Mouse (Mus musculus): ENCODE results near the gene 1700102P08Rik. TPM values are rescaled to one million over a fixed set of nuclear protein-coding genes. Genes with fewer than 3 reads are reported as not detected.

The 1700102P08Rik gene
- polyA plus RNA-seq, 1 experiment from 2014 or later, result 2.2 TPM

DNA sequence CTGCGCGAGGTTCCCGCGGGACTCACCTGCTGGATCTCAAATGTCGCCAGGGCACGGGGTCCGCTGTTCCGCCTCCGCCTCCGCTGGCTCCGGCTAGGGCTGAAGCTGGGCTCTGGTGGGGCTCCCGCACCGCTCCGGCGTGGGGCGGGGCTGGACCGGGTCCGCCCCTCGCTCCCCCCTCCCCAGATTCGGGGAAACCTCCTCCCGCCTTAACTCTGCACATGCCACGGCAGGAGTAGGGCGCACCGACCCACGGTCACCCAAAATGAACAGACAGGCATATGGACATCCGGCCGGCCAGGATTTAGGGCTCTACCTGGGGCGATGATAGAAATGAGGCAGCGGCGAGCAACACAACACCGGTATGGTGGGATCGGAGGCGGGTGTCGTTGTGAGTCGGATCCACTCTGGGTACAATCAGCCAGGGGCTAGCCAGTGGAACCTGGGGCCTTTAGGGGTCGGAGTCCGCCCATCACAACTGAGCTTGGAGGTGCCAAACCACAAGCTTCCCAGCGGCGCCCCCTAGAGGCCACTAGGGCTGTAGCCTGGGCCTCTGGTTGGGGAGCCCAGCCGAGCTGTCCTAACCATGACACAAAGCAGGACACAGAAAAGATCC lies 59.8 kb downstream of the 1700102P08Rik start:
- Histone ChIP-seq H3K27me3 (peaks cover 4% of the 10 kb centered on the region; the same call in 1 of the 2 replicates), H3K36me3 (peaks cover 17% of the 10 kb centered on the region), H3K4me1 (replicated peaks) (peaks cover 55% of the 10 kb centered on the region), H3K4me3 (peak overlapping the region; percentile 70), H3K27ac (replicated peaks) (peak overlapping the region; percentile 93), H3K9me3 (no peaks in the 10 kb centered on the region), H3K4me2 (peak overlapping the region; percentile 77), H3K9ac (peak overlapping the region; percentile 83)
- WGBS, result under 1% methylated on average over 40 of the region's 40 CpGs
- ATAC-seq (ENCODE audit: low read depth), result peak; percentile 91

DNA sequence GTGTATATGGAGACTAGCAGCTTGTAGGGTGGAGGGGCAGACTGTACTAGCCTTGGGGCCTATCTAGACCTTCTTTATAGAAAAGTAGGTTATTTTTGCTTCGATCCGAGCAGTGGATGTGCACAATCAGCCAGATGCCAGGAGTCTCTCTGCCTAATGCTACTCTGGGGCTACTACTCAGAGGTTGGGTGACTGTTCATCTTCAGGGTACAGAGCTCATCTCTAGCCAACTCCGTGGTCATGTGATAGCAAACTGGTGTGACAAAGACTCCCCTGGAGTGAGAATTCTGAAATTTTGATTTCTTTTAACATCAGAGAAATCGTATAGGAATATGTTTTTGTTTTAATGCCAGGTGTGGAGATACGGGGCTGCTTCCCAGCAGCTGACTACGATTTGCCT lies 60.3 kb downstream of the 1700102P08Rik start:
- ATAC-seq (ENCODE audit: low read depth), result peak; percentile 21
- peak overlapping the region; percentile 77 for H3K4me2 ChIP-seq

GRCm38 (mm10) chr9:108453458-108453857 lies 60.9 kb downstream of the 1700102P08Rik start:
- Histone ChIP-seq H3K27ac (replicated peaks) (0 out of 2 replicates have a peak overlapping the region, but pooled peaks have one; percentile 93), H3K36me3 (peaks cover 7% of the 10 kb centered on the region), H3K9ac (peak overlapping the region; percentile 83), H3K4me2 (peak overlapping the region; percentile 77), H3K4me3 (peak overlapping the region; percentile 70; the same call in 1 of the 2 replicates), H3K27me3 (peaks cover 4% of the 10 kb centered on the region; the same call in 1 of the 2 replicates), H3K4me1 (replicated peaks) (peaks cover 48% of the 10 kb centered on the region), H3K9me3 (no peaks in the 10 kb centered on the region)
- no peak for ATAC-seq (ENCODE audit: low read depth)
- 86% methylated on average over 4 of the region's 4 CpGs for WGBS

More for the DNA sequence above, 60.3 kb downstream of the 1700102P08Rik start:
- Histone ChIP-seq H3K9ac (peak overlapping the region; percentile 83), H3K27me3 (peaks cover 4% of the 10 kb centered on the region; the same call in 1 of the 2 replicates), H3K36me3 (peaks cover 12% of the 10 kb centered on the region), H3K4me1 (replicated peaks) (peaks cover 54% of the 10 kb centered on the region), H3K9me3 (no peaks in the 10 kb centered on the region), H3K27ac (replicated peaks) (peak overlapping the region; percentile 93), H3K4me3 (peak overlapping the region; percentile 70)
- 46% methylated on average over 6 of the region's 6 CpGs for WGBS

- ATAC-seq (ENCODE audit: low read depth), result no peak
- H3K9ac ChIP-seq, result no peak overlapping the region
Observed at GRCm38 (mm10) chr9:108454429-108454828, 61.8 kb downstream of the 1700102P08Rik start.

GRCm38 (mm10) chr9:108455747-108456571 lies 63.4 kb downstream of the 1700102P08Rik start:
- H3K9me3 ChIP-seq, result no peaks in the 10 kb centered on the region
- no peak for ATAC-seq (ENCODE audit: low read depth)
- peaks cover 9% of the 10 kb centered on the region; the same call in 1 of the 2 replicates for H3K27me3 ChIP-seq
- H3K4me3 ChIP-seq, result no peak overlapping the region
- no peak overlapping the region for H3K4me2 ChIP-seq
- no peak overlapping the region for H3K27ac ChIP-seq (replicated peaks)
- no peak overlapping the region for H3K9ac ChIP-seq
- H3K36me3 ChIP-seq, result no peaks in the 10 kb centered on the region
- WGBS, result 74% methylated on average over 12 of the region's 12 CpGs
- H3K4me1 ChIP-seq (replicated peaks), result peaks cover 31% of the 10 kb centered on the region

More at GRCm38 (mm10) chr9:108454429-108454828, 61.8 kb downstream of the 1700102P08Rik start:
- no peaks in the 10 kb centered on the region for H3K9me3 ChIP-seq
- no peak overlapping the region for H3K4me3 ChIP-seq
- H3K4me1 ChIP-seq (replicated peaks), result peaks cover 39% of the 10 kb centered on the region
- WGBS, result 85% methylated on average over 6 of the region's 6 CpGs
- no peaks in the 10 kb centered on the region for H3K36me3 ChIP-seq
- H3K4me2 ChIP-seq, result no peak overlapping the region
- H3K27me3 ChIP-seq, result peaks cover 9% of the 10 kb centered on the region; the same call in 1 of the 2 replicates
- H3K27ac ChIP-seq (replicated peaks), result no peak overlapping the region

- H3K4me1 ChIP-seq (replicated peaks), result peaks cover 31% of the 10 kb centered on the region
- H3K36me3 ChIP-seq, result no peaks in the 10 kb centered on the region
- H3K9me3 ChIP-seq, result no peaks in the 10 kb centered on the region
- H3K4me3 ChIP-seq, result no peak overlapping the region
- 87% methylated on average over 10 of the region's 10 CpGs for WGBS
- H3K4me2 ChIP-seq, result no peak overlapping the region
- no peak for ATAC-seq (ENCODE audit: low read depth)
- H3K27ac ChIP-seq (replicated peaks), result no peak overlapping the region
- H3K27me3 ChIP-seq, result peaks cover 9% of the 10 kb centered on the region; the same call in 1 of the 2 replicates
- H3K9ac ChIP-seq, result no peak overlapping the region
Observed at GRCm38 (mm10) chr9:108456953-108457352, 64.3 kb downstream of the 1700102P08Rik start.

- Histone ChIP-seq H3K4me2 (peak overlapping the region; percentile 93), H3K9ac (peak overlapping the region; percentile 91; the same call in 1 of the 2 replicates), H3K36me3 (peaks cover 25% of the 10 kb centered on the region), H3K9me3 (no peaks in the 10 kb centered on the region), H3K4me1 (replicated peaks) (peaks cover 21% of the 10 kb centered on the region), H3K27ac (replicated peaks) (peak overlapping the region; percentile 90), H3K27me3 (peaks cover 9% of the 10 kb centered on the region; the same call in 1 of the 2 replicates), H3K4me3 (peak overlapping the region; percentile 85)
- 97% methylated on average over 1 of the region's 1 CpGs for WGBS
- no peak for ATAC-seq (ENCODE audit: low read depth)
Observed at GRCm38 (mm10) chr9:108459939-108460318, 67.3 kb downstream of the 1700102P08Rik start.

Other genes starting within 250 kb of the 1700102P08Rik start
- gene Bsn, start 202.4 kb upstream of the 1700102P08Rik start, polyA plus RNA-seq (2015; fragmentation: Nextera tagmentation; extraction: Ambion mirVana), result 6.9 and 7.0 TPM in 2 replicates
- gene Dag1, start 128.8 kb upstream of the 1700102P08Rik start, polyA plus RNA-seq (2015; fragmentation: Nextera tagmentation; extraction: Ambion mirVana), result 57.2 and 57.6 TPM in 2 replicates
- gene Nicn1, start 102.4 kb upstream of the 1700102P08Rik start, polyA plus RNA-seq (2015; fragmentation: Nextera tagmentation; extraction: Ambion mirVana), result 124 and 130 TPM in 2 replicates
- gene Amt, start 96.0 kb upstream of the 1700102P08Rik start, polyA plus RNA-seq (2015; fragmentation: Nextera tagmentation; extraction: Ambion mirVana), result 29.1 and 30.6 TPM in 2 replicates
- gene Rhoa, start 86.7 kb upstream of the 1700102P08Rik start, polyA plus RNA-seq (2015; fragmentation: Nextera tagmentation; extraction: Ambion mirVana), result 309 and 338 TPM in 2 replicates
- 51.9 and 62.2 TPM in 2 replicates for gene Tcta, start 86.6 kb upstream of the 1700102P08Rik start, polyA plus RNA-seq (2015; fragmentation: Nextera tagmentation; extraction: Ambion mirVana)
- 548 and 562 TPM in 2 replicates for gene Gpx1, start 53.9 kb upstream of the 1700102P08Rik start, polyA plus RNA-seq (2015; fragmentation: Nextera tagmentation; extraction: Ambion mirVana)
- 121 and 129 TPM in 2 replicates for gene Usp4, start 45.0 kb upstream of the 1700102P08Rik start, polyA plus RNA-seq (2015; fragmentation: Nextera tagmentation; extraction: Ambion mirVana)
- gene Ccdc36, start 35.7 kb downstream of the 1700102P08Rik start, polyA plus RNA-seq (2015; fragmentation: Nextera tagmentation; extraction: Ambion mirVana), result 0.74 and 1.4 TPM in 2 replicates
- not detected in 2 replicates for gene BC048562, start 43.7 kb downstream of the 1700102P08Rik start, polyA plus RNA-seq (2015; fragmentation: Nextera tagmentation; extraction: Ambion mirVana)
- gene Ccdc71, start 67.7 kb downstream of the 1700102P08Rik start, polyA plus RNA-seq (2015; fragmentation: Nextera tagmentation; extraction: Ambion mirVana), result 55.3 and 57.0 TPM in 2 replicates
- gene Klhdc8b, start 68.8 kb downstream of the 1700102P08Rik start, polyA plus RNA-seq (2015; fragmentation: Nextera tagmentation; extraction: Ambion mirVana), result 68.4 and 86.4 TPM in 2 replicates
- gene Lamb2, start 86.9 kb downstream of the 1700102P08Rik start, polyA plus RNA-seq (2015; fragmentation: Nextera tagmentation; extraction: Ambion mirVana), result 20.9 and 21.6 TPM in 2 replicates
- 68.3 and 80.2 TPM in 2 replicates for gene Usp19, start 97.8 kb downstream of the 1700102P08Rik start, polyA plus RNA-seq (2015; fragmentation: Nextera tagmentation; extraction: Ambion mirVana)
- gene Qars, start 114.9 kb downstream of the 1700102P08Rik start, polyA plus RNA-seq (2015; fragmentation: Nextera tagmentation; extraction: Ambion mirVana), result 69.1 and 80.0 TPM in 2 replicates
- 134 TPM in 2 replicates for gene Qrich1, start 124.0 kb downstream of the 1700102P08Rik start, polyA plus RNA-seq (2015; fragmentation: Nextera tagmentation; extraction: Ambion mirVana)
- 109 and 112 TPM in 2 replicates for gene Impdh2, start 167.5 kb downstream of the 1700102P08Rik start, polyA plus RNA-seq (2015; fragmentation: Nextera tagmentation; extraction: Ambion mirVana)
- 68.0 and 80.2 TPM in 2 replicates for gene Ndufaf3, start 174.6 kb downstream of the 1700102P08Rik start, polyA plus RNA-seq (2015; fragmentation: Nextera tagmentation; extraction: Ambion mirVana)
- gene Dalrd3, start 177.1 kb downstream of the 1700102P08Rik start, polyA plus RNA-seq (2015; fragmentation: Nextera tagmentation; extraction: Ambion mirVana), result 267 and 294 TPM in 2 replicates
- gene Wdr6, start 185.9 kb downstream of the 1700102P08Rik start, polyA plus RNA-seq (2015; fragmentation: Nextera tagmentation; extraction: Ambion mirVana), result 254 and 259 TPM in 2 replicates
- 29.5 and 30.7 TPM in 2 replicates for gene P4htm, start 204.9 kb downstream of the 1700102P08Rik start, polyA plus RNA-seq (2015; fragmentation: Nextera tagmentation; extraction: Ambion mirVana)

Data from neural tube, embryonic 13.5 days (tissue).